Comparison of ENCODE assay signal across 8 mouse cellular contexts in genomic region chr17:13759156-13759852, GRCm38 (mm10). TPM values are rescaled to one million over a fixed set of nuclear protein-coding genes. Genes with fewer than 3 reads are reported as not detected.
DNase-seq lines count a peak whose midpoint lies in the region; ATAC-seq lines count a peak whose summit lies in the region.

No protein-coding gene starts in this region.

- H3K27me3 ChIP-seq in heart, embryonic 12.5 days (replicated peaks), result no peaks in the 10 kb centered on the region
- no peaks in the 10 kb centered on the region for H3K27me3 ChIP-seq in embryonic facial prominence, embryonic 15.5 days
- no peaks in the 10 kb centered on the region for H3K27me3 ChIP-seq in midbrain, embryonic 11.5 days (ENCODE audit: control insufficient read depth, insufficient read depth, low read length)

- H3K27ac ChIP-seq in heart, embryonic 12.5 days (ENCODE audit: poor library complexity, severe bottlenecking), result peak overlapping the region; percentile 97
- H3K27ac ChIP-seq in embryonic facial prominence, embryonic 15.5 days (replicated peaks), result peak overlapping the region; percentile 77
- peak overlapping the region; percentile 94 for H3K27ac ChIP-seq in midbrain, embryonic 11.5 days (ENCODE audit: low read depth, low read length)

- peaks cover 21% of the 10 kb centered on the region for H3K4me1 ChIP-seq in heart, embryonic 12.5 days (replicated peaks)
- peaks cover 15% of the 10 kb centered on the region for H3K4me1 ChIP-seq in embryonic facial prominence, embryonic 15.5 days
- H3K4me1 ChIP-seq in midbrain, embryonic 11.5 days (ENCODE audit: control insufficient read depth, insufficient read depth, low read length), result peaks cover 12% of the 10 kb centered on the region

- WGBS in heart, embryonic 12.5 days, result 11% methylated on average over 13 of the region's 13 CpGs
- 14% methylated on average over 13 of the region's 13 CpGs for WGBS in embryonic facial prominence, embryonic 15.5 days
- 7% methylated on average over 13 of the region's 13 CpGs for WGBS in midbrain, embryonic 11.5 days

- no peaks in the 10 kb centered on the region for H3K9me3 ChIP-seq in heart, embryonic 12.5 days (replicated peaks)
- no peaks in the 10 kb centered on the region for H3K9me3 ChIP-seq in embryonic facial prominence, embryonic 15.5 days (replicated peaks)
- H3K9me3 ChIP-seq in midbrain, embryonic 11.5 days (ENCODE audit: control insufficient read depth, low read length), result no peaks in the 10 kb centered on the region

- no peak for DNase-seq in heart, adult 9 months (ENCODE audit: low spot score in 2 of 2)
- peak; percentile 69 for DNase-seq in R1 (ENCODE audit: low read depth, low spot score)
- DNase-seq in kidney, adult 18-20 months, result peak; percentile 52
- peak; percentile 93 for DNase-seq in midbrain, embryonic 11.5 days (ENCODE audit: low spot score, missing footprints)
- no peak for DNase-seq in spleen, adult 12 weeks (ENCODE audit: low spot score)

- ATAC-seq in heart, embryonic 12.5 days (ENCODE audit: insufficient number of reproducible peaks, low FRiP score), result no peak
- ATAC-seq in embryonic facial prominence, embryonic 15.5 days (ENCODE audit: insufficient number of reproducible peaks, low FRiP score, low TSS enrichment, low read depth), result no peak
- ATAC-seq in midbrain, embryonic 11.5 days (ENCODE audit: low FRiP score), result no peak
- ATAC-seq in activated CD4-positive, CD25-positive, alpha-beta regulatory T cell, adult 4 months, result no peak

- no peaks in the 10 kb centered on the region for H3K36me3 ChIP-seq in heart, embryonic 12.5 days
- no peaks in the 10 kb centered on the region for H3K36me3 ChIP-seq in embryonic facial prominence, embryonic 15.5 days
- H3K36me3 ChIP-seq in midbrain, embryonic 11.5 days (ENCODE audit: control insufficient read depth, insufficient read depth, low read length), result no peaks in the 10 kb centered on the region

- peak overlapping the region; percentile 79 for H3K4me3 ChIP-seq in heart, embryonic 12.5 days
- peak overlapping the region; percentile 76 for H3K4me3 ChIP-seq in embryonic facial prominence, embryonic 15.5 days (replicated peaks)
- H3K4me3 ChIP-seq in midbrain, embryonic 11.5 days (ENCODE audit: low read depth, low read length), result peak overlapping the region; percentile 95

- H3K4me2 ChIP-seq in heart, embryonic 12.5 days, result peak overlapping the region; percentile 91
- peak overlapping the region; percentile 100 for H3K4me2 ChIP-seq in embryonic facial prominence, embryonic 15.5 days (replicated peaks)
- peak overlapping the region; percentile 99 for H3K4me2 ChIP-seq in midbrain, embryonic 11.5 days

- H3K9ac ChIP-seq in heart, embryonic 12.5 days, result peak overlapping the region; percentile 88
- peak overlapping the region; percentile 78 for H3K9ac ChIP-seq in embryonic facial prominence, embryonic 15.5 days
- H3K9ac ChIP-seq in midbrain, embryonic 11.5 days (ENCODE audit: low read length), result peak overlapping the region; percentile 92

RNA-seq across cellular contexts. Expression of gene Afdn, which starts 1.0 kb away (rescaled TPM):
- polyA plus RNA-seq in heart, embryonic 12.5 days (2016; fragmentation: Nextera tagmentation; extraction: Ambion mirVana), result 106 and 108 TPM in 2 replicates
- polyA plus RNA-seq in embryonic facial prominence, embryonic 15.5 days (2015; fragmentation: Nextera tagmentation; extraction: Ambion mirVana), result 81.2 and 87.3 TPM in 2 replicates
- polyA plus RNA-seq in midbrain, embryonic 11.5 days (2014; fragmentation: Nextera tagmentation; extraction: Ambion mirVana), result 117 and 123 TPM in 2 replicates
- polyA plus RNA-seq in activated CD4-positive, CD25-positive, alpha-beta regulatory T cell, adult 4 months (2017; shearing (Covaris generic)), result 1 to 10 TPM; 2.6 to 3.2 TPM

RNA-seq across cellular contexts. Expression of gene Tcte2, which starts 2.3 kb away (rescaled TPM):
- polyA plus RNA-seq in heart, embryonic 12.5 days (2016; fragmentation: Nextera tagmentation; extraction: Ambion mirVana), result 3.6 and 4.9 TPM in 2 replicates
- polyA plus RNA-seq in embryonic facial prominence, embryonic 15.5 days (2015; fragmentation: Nextera tagmentation; extraction: Ambion mirVana), result 4.6 and 6.3 TPM in 2 replicates
- polyA plus RNA-seq in midbrain, embryonic 11.5 days (2014; fragmentation: Nextera tagmentation; extraction: Ambion mirVana), result 5.6 and 5.8 TPM in 2 replicates
- polyA plus RNA-seq in activated CD4-positive, CD25-positive, alpha-beta regulatory T cell, adult 4 months (2017; shearing (Covaris generic)), result not detected

Comparison
In these comparisons a context has a peak if more than half of its experiments do, and no peak if none do; other contexts are left out.
1. DNase-seq: peak in R1 (single experiment), kidney, adult 18-20 months (single experiment) and midbrain, embryonic 11.5 days (single experiment); none in heart, adult 9 months (0 of 2) and spleen, adult 12 weeks (single experiment).
2. RNA of gene Afdn, which starts 1.0 kb away (polyA plus RNA-seq): 117 to 123 TPM in midbrain, embryonic 11.5 days, 106 to 108 TPM in heart, embryonic 12.5 days and 81.2 to 87.3 TPM in embryonic facial prominence, embryonic 15.5 days; 2.6 to 3.2 TPM in activated CD4-positive, CD25-positive, alpha-beta regulatory T cell, adult 4 months; every median in the first group is over 10 times any median in the second.
3. Peak in every context shown above with its lines, with median percentiles within 50 percentile points of each other: H3K27ac ChIP-seq, H3K4me2 ChIP-seq, H3K4me3 ChIP-seq and H3K9ac ChIP-seq.